Mouse (Mus musculus): ENCODE results near the gene Pidd1. TPM values are rescaled to one million over a fixed set of nuclear protein-coding genes. Genes with fewer than 3 reads are reported as not detected.

The Pidd1 gene
- 0.19 TPM for polyA plus RNA-seq (2014; fragmentation: Illumina TruSeq; extraction: RNeasy Lipid Tissue Mini Kit (QIAGEN cat#74804); ENCODE audit: low replicate concordance)

GRCm38 (mm10) chr7:141443828-141444237 is at the start of gene Pidd1:
TSS of gene Pidd1 (minus strand) at chr7:141444025.

GRCm38 (mm10) chr7:141475011-141475804 is 31.4 kb upstream of the Pidd1 start, which contains the start of the genes Polr2l and Tspan4:
TSS of gene Polr2l (minus strand) at chr7:141475132.
TSS of gene Tspan4 (plus strand) at chr7:141475240.

GRCm38 (mm10) chr7:141467230-141468030 is 23.6 kb upstream of the Pidd1 start, which contains the start of gene Cd151:
TSS of gene Cd151 (plus strand) at chr7:141467392.

GRCm38 (mm10) chr7:141460391-141461113 is 16.7 kb upstream of the Pidd1 start, which contains the start of gene Cracr2b:
TSS of gene Cracr2b (plus strand) at chr7:141461094.

GRCm38 (mm10) chr7:141454967-141455551 is 11.2 kb upstream of the Pidd1 start, which contains the start of gene Pnpla2:
TSS of gene Pnpla2 (plus strand) at chr7:141455198.

GRCm38 (mm10) chr7:141447110-141447991 is 3.5 kb upstream of the Pidd1 start, which contains the start of gene Rplp2:
TSS of gene Rplp2 (plus strand) at chr7:141447370.

GRCm38 (mm10) chr7:141437178-141438120 is 6.4 kb downstream of the Pidd1 start, which contains the start of gene Slc25a22:
TSS of gene Slc25a22 (minus strand) at chr7:141437892.

GRCm38 (mm10) chr7:141429310-141429709 is 14.5 kb downstream of the Pidd1 start, which contains the start of gene Cend1:
TSS of gene Cend1 (minus strand) at chr7:141429491.

GRCm38 (mm10) chr7:141413809-141414584 is 29.8 kb downstream of the Pidd1 start, which contains the start of gene Gatd1:
TSS of gene Gatd1 (minus strand) at chr7:141414136.

GRCm38 (mm10) chr7:141391625-141392551 is 51.9 kb downstream of the Pidd1 start, which contains the start of gene Taldo1:
TSS of gene Taldo1 (plus strand) at chr7:141392199.

Other genes with a start within 250 kb of the Pidd1 start
- 0.56 TPM for gene Lrrc56, start 249.9 kb downstream of the Pidd1 start, polyA plus RNA-seq (2014; fragmentation: Illumina TruSeq; extraction: RNeasy Lipid Tissue Mini Kit (QIAGEN cat#74804); ENCODE audit: low replicate concordance)
- 0.59 TPM for gene Lmntd2, start 229.9 kb downstream of the Pidd1 start, polyA plus RNA-seq (2014; fragmentation: Illumina TruSeq; extraction: RNeasy Lipid Tissue Mini Kit (QIAGEN cat#74804); ENCODE audit: low replicate concordance)
- 8.4 TPM for gene Rassf7, start 228.2 kb downstream of the Pidd1 start, polyA plus RNA-seq (2014; fragmentation: Illumina TruSeq; extraction: RNeasy Lipid Tissue Mini Kit (QIAGEN cat#74804); ENCODE audit: low replicate concordance)
- 8.6 TPM for gene Phrf1, start 215.2 kb downstream of the Pidd1 start, polyA plus RNA-seq (2014; fragmentation: Illumina TruSeq; extraction: RNeasy Lipid Tissue Mini Kit (QIAGEN cat#74804); ENCODE audit: low replicate concordance)
- gene Irf7, start 177.5 kb downstream of the Pidd1 start, polyA plus RNA-seq (2014; fragmentation: Illumina TruSeq; extraction: RNeasy Lipid Tissue Mini Kit (QIAGEN cat#74804); ENCODE audit: low replicate concordance), result 97.9 TPM
- gene Cdhr5, start 167.2 kb downstream of the Pidd1 start, polyA plus RNA-seq (2014; fragmentation: Illumina TruSeq; extraction: RNeasy Lipid Tissue Mini Kit (QIAGEN cat#74804); ENCODE audit: low replicate concordance), result 150 TPM
- gene Sct, start 164.9 kb downstream of the Pidd1 start, polyA plus RNA-seq (2014; fragmentation: Illumina TruSeq; extraction: RNeasy Lipid Tissue Mini Kit (QIAGEN cat#74804); ENCODE audit: low replicate concordance), result 1.2 TPM
- gene Drd4, start 152.0 kb downstream of the Pidd1 start, polyA plus RNA-seq (2014; fragmentation: Illumina TruSeq; extraction: RNeasy Lipid Tissue Mini Kit (QIAGEN cat#74804); ENCODE audit: low replicate concordance), result not detected
- gene Deaf1, start 116.3 kb downstream of the Pidd1 start, polyA plus RNA-seq (2014; fragmentation: Illumina TruSeq; extraction: RNeasy Lipid Tissue Mini Kit (QIAGEN cat#74804); ENCODE audit: low replicate concordance), result 0.85 TPM
- 16.0 TPM for gene Tmem80, start 116.3 kb downstream of the Pidd1 start, polyA plus RNA-seq (2014; fragmentation: Illumina TruSeq; extraction: RNeasy Lipid Tissue Mini Kit (QIAGEN cat#74804); ENCODE audit: low replicate concordance)
- gene Eps8l2, start 105.1 kb downstream of the Pidd1 start, polyA plus RNA-seq (2014; fragmentation: Illumina TruSeq; extraction: RNeasy Lipid Tissue Mini Kit (QIAGEN cat#74804); ENCODE audit: low replicate concordance), result 11.5 TPM
- gene Taldo1, start 51.8 kb downstream of the Pidd1 start, polyA plus RNA-seq (2014; fragmentation: Illumina TruSeq; extraction: RNeasy Lipid Tissue Mini Kit (QIAGEN cat#74804); ENCODE audit: low replicate concordance), result 17.9 TPM
- 3.3 TPM for gene Gatd1, start 29.9 kb downstream of the Pidd1 start, polyA plus RNA-seq (2014; fragmentation: Illumina TruSeq; extraction: RNeasy Lipid Tissue Mini Kit (QIAGEN cat#74804); ENCODE audit: low replicate concordance)
- not detected for gene Cend1, start 14.5 kb downstream of the Pidd1 start, polyA plus RNA-seq (2014; fragmentation: Illumina TruSeq; extraction: RNeasy Lipid Tissue Mini Kit (QIAGEN cat#74804); ENCODE audit: low replicate concordance)
- gene Slc25a22, start 6.1 kb downstream of the Pidd1 start, polyA plus RNA-seq (2014; fragmentation: Illumina TruSeq; extraction: RNeasy Lipid Tissue Mini Kit (QIAGEN cat#74804); ENCODE audit: low replicate concordance), result 3.3 TPM
- 8.8 TPM for gene Rplp2, start 3.3 kb upstream of the Pidd1 start, polyA plus RNA-seq (2014; fragmentation: Illumina TruSeq; extraction: RNeasy Lipid Tissue Mini Kit (QIAGEN cat#74804); ENCODE audit: low replicate concordance)
- 2.3 TPM for gene Pnpla2, start 11.2 kb upstream of the Pidd1 start, polyA plus RNA-seq (2014; fragmentation: Illumina TruSeq; extraction: RNeasy Lipid Tissue Mini Kit (QIAGEN cat#74804); ENCODE audit: low replicate concordance)
- not detected for gene Cracr2b, start 17.1 kb upstream of the Pidd1 start, polyA plus RNA-seq (2014; fragmentation: Illumina TruSeq; extraction: RNeasy Lipid Tissue Mini Kit (QIAGEN cat#74804); ENCODE audit: low replicate concordance)
- 22.0 TPM for gene Cd151, start 23.4 kb upstream of the Pidd1 start, polyA plus RNA-seq (2014; fragmentation: Illumina TruSeq; extraction: RNeasy Lipid Tissue Mini Kit (QIAGEN cat#74804); ENCODE audit: low replicate concordance)
- gene Polr2l, start 31.1 kb upstream of the Pidd1 start, polyA plus RNA-seq (2014; fragmentation: Illumina TruSeq; extraction: RNeasy Lipid Tissue Mini Kit (QIAGEN cat#74804); ENCODE audit: low replicate concordance), result 0.78 TPM
- not detected for gene Tspan4, start 31.2 kb upstream of the Pidd1 start, polyA plus RNA-seq (2014; fragmentation: Illumina TruSeq; extraction: RNeasy Lipid Tissue Mini Kit (QIAGEN cat#74804); ENCODE audit: low replicate concordance)
- gene Chid1, start 95.8 kb upstream of the Pidd1 start, polyA plus RNA-seq (2014; fragmentation: Illumina TruSeq; extraction: RNeasy Lipid Tissue Mini Kit (QIAGEN cat#74804); ENCODE audit: low replicate concordance), result 2.9 TPM
- gene Ap2a2, start 118.1 kb upstream of the Pidd1 start, polyA plus RNA-seq (2014; fragmentation: Illumina TruSeq; extraction: RNeasy Lipid Tissue Mini Kit (QIAGEN cat#74804); ENCODE audit: low replicate concordance), result 96.9 TPM
- gene Muc6, start 211.3 kb upstream of the Pidd1 start, polyA plus RNA-seq (2014; fragmentation: Illumina TruSeq; extraction: RNeasy Lipid Tissue Mini Kit (QIAGEN cat#74804); ENCODE audit: low replicate concordance), result not detected
- gene Muc2, start 246.3 kb upstream of the Pidd1 start, polyA plus RNA-seq (2014; fragmentation: Illumina TruSeq; extraction: RNeasy Lipid Tissue Mini Kit (QIAGEN cat#74804); ENCODE audit: low replicate concordance), result 507 TPM

Data from small intestine, adult 10 weeks (tissue).